Mouse (Mus musculus): ENCODE data around the gene Mcub. TPM values are rescaled to one million over a fixed set of nuclear protein-coding genes. Genes with fewer than 3 reads are reported as not detected.

Mcub gene
- 1 to 10 TPM in 1 of 2 experiments, under 1 TPM in 1; 0.95 to 1.2 TPM for total RNA-seq (2021)
- long read RNA-seq, experiment 1 = 0 reads
- long read RNA-seq, experiment 2, partial matches to known transcripts = 0 of 2 reads
- long read RNA-seq, experiment 2, other reads (novel, unspliced or antisense) = 1 of 2 reads

GRCm38 (mm10) chr3:129969432-129970395 is at the start of gene Mcub:
Mcub (minus strand) TSS chr3:129970206.
- peak; percentile 44 for DNase-seq

GRCm38 (mm10) chr3:130012943-130013342 is 42.9 kb upstream of the Mcub start:
- no peak for DNase-seq

GRCm38 (mm10) chr3:130011236-130011635 is 41.2 kb upstream of the Mcub start:
- no peak for DNase-seq

GRCm38 (mm10) chr3:130006141-130006540 is 36.1 kb upstream of the Mcub start:
- no peak for DNase-seq

GRCm38 (mm10) chr3:130000926-130001325 is 30.9 kb upstream of the Mcub start:
- DNase-seq = no peak

GRCm38 (mm10) chr3:129998526-129998925 is 28.5 kb upstream of the Mcub start:
- DNase-seq = no peak

GRCm38 (mm10) chr3:129998001-129998400 is 28.0 kb upstream of the Mcub start:
- DNase-seq = no peak

GRCm38 (mm10) chr3:129997324-129997723 is 27.3 kb upstream of the Mcub start:
- no peak for DNase-seq

- no peak for DNase-seq
These were observed 17.3 kb upstream of the Mcub start for GRCm38 (mm10) chr3:129987297-129987696.

- no peak for DNase-seq
These were observed 15.3 kb upstream of the Mcub start for GRCm38 (mm10) chr3:129985335-129985734.

GRCm38 (mm10) chr3:129984797-129985196 is 14.8 kb upstream of the Mcub start:
- DNase-seq = no peak

GRCm38 (mm10) chr3:129982271-129982670 is 12.3 kb upstream of the Mcub start:
- no peak for DNase-seq

GRCm38 (mm10) chr3:129981756-129982155 is 11.8 kb upstream of the Mcub start:
- no peak for DNase-seq

GRCm38 (mm10) chr3:129979510-129979909 is 9.5 kb upstream of the Mcub start:
- no peak for DNase-seq

GRCm38 (mm10) chr3:129978716-129979115 is 8.7 kb upstream of the Mcub start:
- DNase-seq = no peak

- DNase-seq = no peak
These were observed 6.3 kb upstream of the Mcub start for GRCm38 (mm10) chr3:129976317-129976716.

GRCm38 (mm10) chr3:129970529-129971515 is 816 bp upstream of the Mcub start:
- no peak for DNase-seq

- no peak for DNase-seq
These were observed 975 bp downstream of the Mcub start for GRCm38 (mm10) chr3:129969031-129969430.

GRCm38 (mm10) chr3:129967874-129968273 is 2.1 kb downstream of the Mcub start:
- DNase-seq = no peak

GRCm38 (mm10) chr3:129964681-129965080 is 5.3 kb downstream of the Mcub start:
- no peak for DNase-seq

- DNase-seq = no peak
These were observed 7.5 kb downstream of the Mcub start for GRCm38 (mm10) chr3:129962533-129962932.

- no peak for DNase-seq
These were observed 16.7 kb downstream of the Mcub start for GRCm38 (mm10) chr3:129953296-129953695.
